Mouse (Mus musculus) kidney, adult 2 months (tissue): ENCODE measurements at regions not wholly inside any gene's neighbourhood (a gene's known extent, or its start where the extent isn't known, plus 50 kb on each side); places are given as distances from the start of the nearest gene placed in this dataset.

Experiments used
- CTCF ChIP-seq: fragments of 200-500 bp; conservative IDR thresholded peaks from 2 replicates; pipeline ENCODE4 v1.5.1; 2011; ENCODE audit warnings: low read depth, mild to moderate bottlenecking, control low read depth, low read length, moderate library complexity, mixed read lengths; ENCODE audit not compliant: insufficient read depth, insufficient read length
- POLR2A ChIP-seq: fragments of 200-500 bp; IDR thresholded peaks from one replicate; pipeline ENCODE4 v1.6.1; 2011; ENCODE audit warnings: low read depth, low read length, control low read depth

DNA sequence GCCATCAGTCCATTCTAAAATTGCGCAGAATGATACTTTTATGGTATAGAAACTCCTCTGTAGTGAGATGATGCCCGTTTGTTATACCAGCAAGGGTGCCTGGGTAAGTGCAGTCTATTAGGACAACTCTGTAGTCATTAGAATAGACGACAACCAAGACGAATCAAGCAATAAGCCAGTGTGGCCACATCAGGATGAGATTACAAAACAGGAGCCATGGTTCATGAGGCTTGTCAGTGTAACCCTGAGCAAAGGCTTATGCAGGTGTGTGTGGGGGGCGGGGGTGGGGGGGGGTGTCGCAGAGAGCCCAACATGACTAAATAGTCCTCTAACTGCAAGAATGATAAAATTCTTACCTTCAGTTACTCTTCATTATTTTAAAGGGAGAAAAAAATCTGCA lies 243.5 kb downstream of the Cd83 start:
- TF ChIP-seq CTCF (no peak), POLR2A (no peak)
